Mouse (Mus musculus) C2C12 (cell line): Measurements from ENCODE around the gene Syt17.

ENCODE experiments used
- CTCF ChIP-seq: IDR thresholded peaks from one replicate; pipeline ENCODE4 v1.5.1; 2011; ENCODE audit not compliant: control insufficient read depth, insufficient read depth, insufficient read length
- USF1 ChIP-seq: IDR thresholded peaks from one replicate; pipeline ENCODE4 v1.6.1; 2011; ENCODE audit warnings: low read depth, mild to moderate bottlenecking, control low read depth, moderate library complexity

DNA sequence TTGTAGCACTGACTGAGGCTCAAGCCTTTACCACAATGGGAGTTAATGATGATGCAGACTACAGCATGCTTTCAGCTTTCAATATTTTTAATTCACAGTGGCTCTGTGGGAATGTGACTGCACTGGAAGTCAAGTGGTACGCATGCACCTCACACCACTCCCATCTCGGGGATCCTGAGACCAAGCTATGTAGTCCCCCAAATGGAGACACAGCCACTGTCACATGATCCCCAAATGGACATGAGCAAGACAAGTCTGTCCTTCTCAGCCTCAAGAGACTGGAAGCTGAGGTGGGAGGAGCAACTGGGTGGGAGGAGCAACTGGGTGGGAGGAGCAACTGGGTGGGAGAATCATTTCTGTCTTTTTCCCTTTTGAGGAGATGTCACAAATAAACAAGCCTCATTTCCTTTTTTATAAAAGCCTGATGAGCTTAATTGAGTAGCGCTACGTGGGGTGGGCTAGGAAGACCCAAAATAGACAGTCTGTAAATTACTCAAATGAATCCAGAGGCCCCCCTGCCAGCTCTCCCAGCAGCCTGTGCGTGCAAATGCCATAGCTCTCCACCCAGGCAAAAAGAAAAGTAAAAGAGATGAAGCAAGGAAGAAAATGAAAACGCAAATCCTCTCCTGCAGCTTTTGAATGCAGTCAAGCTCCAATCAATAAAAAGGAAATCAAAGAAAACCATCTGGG, 28.4 kb downstream of the Syt17 start:
- TF ChIP-seq CTCF (no peak), USF1 (no peak)
